Mouse (Mus musculus) adrenal gland, postnatal 14 days (tissue): ENCODE measurements around the gene Scn4a. TPM values are rescaled to one million over a fixed set of nuclear protein-coding genes. Genes with fewer than 3 reads are reported as not detected.
A peak's percentile ranks its signal among the peaks of the same experiment; 100 is the strongest.
"Not testable (repeated sequence)": the region's sequence is repeated elsewhere in the genome, so short reads cannot be mapped to it uniquely, and the experiment has no call there.

ENCODE experiments used
- DNase-seq: peaks from one replicate; pipeline ENCODE4 v3.0.0; 2021; ENCODE audit warnings: mixed read lengths
- total RNA-seq: library from RNA; stranded (reverse); gene quantifications from 2 replicates; pipeline ENCODE4 v1.2.3, GENCODE M21; 2021

Gene Scn4a
- total RNA-seq, 1 experiment from 2014 or later = 0.44 TPM

DNA sequence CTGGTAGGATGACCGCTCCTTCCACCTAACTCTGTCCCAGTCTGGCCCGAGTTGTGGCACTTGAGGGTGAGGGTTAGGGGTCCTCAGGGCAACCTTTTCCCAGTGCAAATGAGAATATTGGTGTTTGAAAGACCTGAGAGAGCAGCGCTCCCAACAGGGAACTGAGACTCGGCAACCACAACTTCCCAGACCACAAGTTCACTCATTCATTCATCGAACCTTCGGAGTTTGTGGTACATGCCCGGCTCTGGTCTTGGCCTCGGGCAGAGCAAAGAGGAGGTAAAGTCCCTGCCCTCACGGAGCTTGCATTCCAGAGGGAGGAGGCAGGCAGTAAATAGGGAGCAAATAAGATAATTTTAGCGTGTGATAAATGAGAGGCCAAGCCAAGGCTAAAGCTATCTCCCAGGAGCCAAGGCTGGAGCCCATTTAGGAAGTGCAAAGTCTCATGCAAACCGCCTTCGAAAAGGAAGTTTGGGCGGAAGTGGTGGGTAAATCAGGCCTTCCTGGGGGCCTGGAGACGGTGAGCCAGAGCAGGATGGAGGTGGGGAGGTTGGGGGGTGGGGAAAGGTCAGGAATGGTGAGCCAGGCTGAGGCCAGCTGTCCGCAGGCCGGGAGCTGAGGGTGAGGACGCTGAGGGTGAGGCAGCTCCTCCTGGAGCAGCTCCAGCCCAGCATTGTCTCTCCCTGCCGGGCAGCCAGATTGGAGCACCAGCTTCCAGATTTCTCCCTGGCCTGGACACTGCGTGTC is 2.5 kb upstream of the Scn4a start:
- DNase-seq = peak; percentile 62

DNA sequence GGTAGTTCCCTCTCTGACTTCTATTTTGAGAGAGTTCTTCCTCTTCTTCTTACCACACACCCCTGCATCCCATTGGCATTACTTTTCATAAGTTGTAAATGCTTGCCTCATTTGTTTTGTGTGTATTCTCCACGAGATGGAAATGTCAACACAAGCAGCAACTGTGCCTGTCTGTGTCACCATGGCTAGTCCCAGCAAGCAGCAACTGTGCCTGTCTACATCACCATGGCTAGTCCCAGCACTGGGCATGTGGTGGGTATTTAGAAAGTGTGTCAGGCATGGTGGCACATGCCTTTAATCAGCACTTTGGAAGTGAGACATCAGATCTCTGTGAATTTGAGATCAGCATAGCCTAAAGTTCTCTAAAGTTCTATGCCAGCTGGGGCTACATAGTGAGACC is 1.1 kb upstream of the Scn4a start:
- no peak for DNase-seq

DNA sequence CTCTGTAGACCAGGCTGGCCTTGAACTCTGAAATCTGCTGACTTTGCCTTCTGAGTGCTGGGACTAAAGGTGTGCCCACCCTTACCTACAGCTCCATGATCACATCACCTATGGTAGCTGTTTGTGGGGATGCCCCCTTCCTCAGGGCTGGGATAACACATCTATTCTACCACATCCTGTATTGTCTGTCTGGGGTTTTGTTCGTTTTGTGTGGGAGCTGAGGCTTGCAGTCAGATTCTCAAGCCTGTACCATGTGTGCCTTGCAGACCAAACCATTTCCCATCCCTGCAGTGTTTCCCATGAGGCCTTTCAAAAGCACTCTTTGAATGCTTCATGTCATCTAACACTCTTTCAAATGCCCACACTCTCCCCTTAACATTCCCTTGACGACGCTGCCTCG is 1.1 kb downstream of the Scn4a start:
- no peak for DNase-seq

DNA sequence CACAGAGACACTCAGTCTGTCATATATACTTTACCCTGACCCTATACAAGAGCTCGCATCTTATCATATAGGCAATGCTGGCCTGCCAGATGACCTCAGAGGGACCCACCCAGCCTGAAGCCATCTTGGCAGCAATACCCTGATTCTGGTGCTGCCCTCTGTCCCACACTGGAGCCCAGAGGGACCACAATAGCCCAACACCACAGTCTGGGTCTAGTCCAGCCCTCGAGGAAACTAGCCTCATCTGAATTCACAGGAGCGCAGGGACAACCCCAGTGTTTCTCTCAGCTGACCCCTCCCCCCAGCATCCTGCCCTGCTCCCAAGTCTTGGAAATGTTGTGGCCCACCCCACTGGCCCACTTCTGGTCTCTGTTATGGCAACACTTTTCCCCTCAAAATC is 1.8 kb downstream of the Scn4a start:
- no peak for DNase-seq

DNA sequence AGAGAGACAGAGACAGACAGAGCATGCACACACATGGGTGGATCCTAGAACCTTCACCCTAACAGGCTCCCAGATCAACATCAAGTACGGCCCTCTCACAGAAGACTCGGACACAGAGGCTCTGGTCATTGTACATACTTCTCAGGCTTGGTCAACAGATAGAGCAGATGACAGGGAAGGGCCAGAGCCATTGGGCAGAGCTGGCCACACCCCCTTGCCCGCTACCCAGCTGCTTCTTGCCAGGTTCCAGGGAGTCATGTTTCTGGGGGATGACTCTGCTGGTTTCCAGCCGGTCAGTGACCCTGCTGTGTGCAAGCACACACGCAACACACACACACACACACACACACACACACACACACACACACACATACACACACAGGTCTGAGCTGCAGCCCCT is 2.2 kb downstream of the Scn4a start:
- peak; percentile 66 for DNase-seq

DNA sequence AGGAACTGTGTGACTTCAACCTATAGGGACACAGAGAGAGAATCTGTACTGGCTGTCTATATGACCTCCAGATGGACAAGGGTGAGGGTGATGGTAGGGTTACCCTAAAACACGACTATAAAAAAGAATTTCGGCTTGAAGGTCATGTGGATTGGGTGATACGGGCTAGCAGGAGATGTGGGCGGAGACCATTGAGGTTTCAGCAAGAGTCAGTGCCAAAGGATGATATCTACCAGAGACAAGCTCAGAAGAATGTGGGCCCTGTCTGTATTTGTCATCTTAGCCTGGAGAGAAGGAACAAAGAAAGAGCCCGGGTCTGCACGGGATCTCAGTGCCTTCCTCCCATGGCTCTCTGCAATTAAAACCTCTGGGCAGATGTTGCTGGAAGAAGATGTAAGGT is 3.3 kb downstream of the Scn4a start:
- no peak for DNase-seq

DNA sequence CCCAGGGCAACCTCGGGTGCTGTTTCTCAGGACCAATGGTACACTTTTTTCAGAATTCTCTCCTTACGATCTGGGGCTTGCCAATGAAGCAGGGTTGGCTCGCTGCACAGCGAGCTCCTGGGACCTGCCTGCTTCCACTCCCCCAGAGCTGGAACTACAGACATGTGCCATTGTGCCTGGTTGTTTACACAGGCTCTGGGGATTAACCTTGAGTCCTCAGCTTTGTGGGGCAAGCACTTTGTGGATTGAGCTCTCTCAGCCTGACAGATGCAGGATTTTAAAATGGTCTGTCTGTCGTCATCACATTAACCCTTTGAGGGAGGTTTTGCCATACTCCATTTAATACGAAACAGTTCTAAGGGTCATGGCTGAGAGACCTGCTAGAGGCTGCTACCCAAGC is 8.2 kb downstream of the Scn4a start:
- DNase-seq = no peak

DNA sequence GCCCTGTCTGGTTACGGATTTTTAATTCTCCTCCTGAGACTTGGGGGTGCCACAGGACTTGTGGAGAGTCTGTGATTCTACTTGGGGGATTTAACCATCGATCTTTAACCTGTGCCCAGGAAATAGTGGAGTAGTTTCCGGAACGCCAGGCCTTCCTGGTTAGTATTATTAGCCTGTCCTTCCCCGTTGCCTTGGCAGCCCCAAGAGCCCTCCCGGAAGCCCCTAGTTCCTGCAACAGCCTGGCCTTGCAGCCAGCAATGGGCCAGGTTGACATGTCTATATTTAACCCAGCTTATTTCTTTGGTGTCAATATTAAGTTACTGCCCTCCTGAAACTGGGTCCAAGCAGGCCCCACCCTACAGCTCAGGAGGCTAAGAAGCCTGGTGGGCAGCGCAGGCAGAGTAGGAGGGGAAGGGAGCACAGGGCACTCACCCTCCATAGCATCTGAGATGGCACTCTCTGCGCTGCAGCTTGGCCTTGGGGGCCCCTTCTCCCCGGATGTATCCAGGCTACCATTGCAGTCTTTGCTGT is 12.0 kb downstream of the Scn4a start:
- DNase-seq = peak; percentile 53

DNA sequence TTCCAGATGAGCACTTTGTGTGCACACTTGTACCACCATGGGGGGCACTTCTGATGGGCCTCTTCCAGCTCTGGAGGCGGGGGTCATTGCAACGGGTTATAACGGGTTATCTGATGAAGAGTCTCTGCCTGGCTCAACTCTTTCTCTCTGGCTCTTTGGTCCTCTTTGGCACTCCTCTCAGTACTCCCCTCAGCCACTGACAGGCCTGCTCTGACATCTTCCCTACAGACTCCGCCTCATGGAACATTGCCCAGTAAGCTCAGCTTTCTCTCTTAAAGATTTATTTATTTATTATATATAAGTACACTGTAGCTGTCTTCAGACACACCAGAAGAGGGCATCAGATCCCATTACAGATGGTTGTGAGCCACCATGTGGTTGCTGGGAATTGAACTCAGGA is 13.8 kb downstream of the Scn4a start:
- DNase-seq = not testable (repeated sequence)

DNA sequence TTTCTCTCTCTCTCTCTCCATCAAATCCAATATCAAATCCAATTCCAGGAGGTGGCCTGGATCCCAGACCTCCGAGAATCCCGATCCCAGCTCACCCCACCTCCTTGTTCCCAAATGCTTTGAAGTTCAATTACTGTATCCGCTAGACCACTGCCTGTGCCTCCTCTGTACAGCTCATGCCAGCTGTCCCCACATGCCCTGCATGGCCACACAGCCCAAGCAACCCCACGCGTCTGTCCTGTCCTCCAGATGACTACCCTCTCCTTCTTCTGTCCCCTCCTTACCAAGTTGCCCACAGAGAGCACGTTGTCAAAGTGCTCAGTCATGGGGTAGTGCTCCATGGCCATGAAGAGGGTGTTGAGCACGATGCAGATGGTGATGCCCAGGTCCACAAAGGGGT is 14.2 kb downstream of the Scn4a start:
- DNase-seq = no peak

DNA sequence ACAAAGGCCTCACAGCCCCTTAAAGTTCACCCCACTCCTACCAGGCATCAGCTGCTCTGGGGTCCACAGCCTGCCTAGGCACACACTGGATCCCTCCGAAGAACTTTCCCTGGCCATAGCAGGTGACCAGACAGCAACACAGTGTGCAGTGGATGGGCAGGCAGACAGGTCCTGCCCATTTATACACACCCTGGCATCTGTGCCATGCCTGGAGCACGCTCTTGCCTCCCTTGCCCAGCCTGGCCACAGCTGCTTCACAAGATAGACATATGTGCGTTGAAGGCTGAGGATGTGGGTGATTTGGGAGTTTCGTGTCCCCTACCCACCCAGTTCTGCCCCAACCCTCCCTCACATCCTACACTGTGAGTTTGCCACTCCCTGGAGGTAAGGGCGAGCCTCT is 15.1 kb downstream of the Scn4a start:
- DNase-seq = no peak

DNA sequence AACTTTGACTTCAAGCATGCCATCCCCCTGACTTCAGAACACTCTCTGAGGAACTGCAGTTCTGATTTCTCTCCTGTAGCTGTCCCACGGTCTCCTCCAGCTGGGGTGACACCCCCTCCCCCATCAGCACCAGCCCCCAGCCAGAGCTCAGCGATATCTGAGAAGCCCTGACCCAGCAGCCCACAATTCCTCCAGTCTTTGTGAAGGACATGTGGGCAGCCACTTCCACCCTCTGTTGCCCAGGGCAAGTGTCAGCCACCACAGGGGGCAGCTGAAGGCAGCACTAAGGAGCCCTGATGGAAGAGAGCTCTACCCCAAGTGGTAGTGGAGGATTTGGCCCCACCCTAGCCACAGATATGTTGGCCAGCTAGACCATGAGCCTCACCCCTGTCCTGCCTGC is 19.0 kb downstream of the Scn4a start:
- no peak for DNase-seq

DNA sequence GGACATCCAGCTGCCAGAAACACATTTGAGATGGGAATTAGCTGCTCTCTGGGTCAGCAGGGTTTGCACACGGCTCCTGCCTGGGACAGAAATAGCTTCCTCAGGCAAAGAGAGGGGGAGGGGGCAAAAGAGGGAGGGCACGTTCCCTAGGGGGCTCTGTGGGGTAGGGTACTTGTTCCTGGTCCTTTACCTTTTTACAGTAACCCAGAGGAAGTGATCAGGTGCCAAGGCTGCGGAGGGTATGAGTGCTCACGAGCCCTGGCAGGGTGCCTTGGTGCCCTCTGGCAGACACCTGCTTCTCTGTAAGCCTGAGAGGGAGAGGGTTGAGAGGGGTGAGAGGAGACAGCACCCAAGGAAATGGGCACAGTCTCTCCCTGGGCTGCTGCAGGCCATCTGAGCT is 20.6 kb downstream of the Scn4a start:
- no peak for DNase-seq

DNA sequence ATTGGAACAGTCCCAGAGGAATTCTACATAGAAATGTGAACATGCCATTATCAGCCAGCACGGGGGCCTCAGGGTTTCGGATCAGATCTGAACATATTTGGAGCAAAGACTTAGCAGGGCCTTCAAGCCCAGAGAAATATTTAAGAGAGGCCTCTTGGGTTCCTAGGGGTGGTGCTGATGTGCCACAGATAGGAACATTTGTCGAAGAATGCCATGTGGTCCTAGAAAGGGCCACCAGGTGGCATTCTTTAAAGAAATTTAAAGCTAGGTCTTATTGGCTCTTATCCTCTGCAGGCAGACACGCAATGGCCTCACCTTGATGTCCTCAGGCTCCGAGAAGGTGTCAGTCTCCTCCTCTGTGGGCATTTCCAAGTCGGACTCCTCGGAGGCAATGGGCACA is 23.4 kb downstream of the Scn4a start:
- DNase-seq = peak; percentile 60

DNA sequence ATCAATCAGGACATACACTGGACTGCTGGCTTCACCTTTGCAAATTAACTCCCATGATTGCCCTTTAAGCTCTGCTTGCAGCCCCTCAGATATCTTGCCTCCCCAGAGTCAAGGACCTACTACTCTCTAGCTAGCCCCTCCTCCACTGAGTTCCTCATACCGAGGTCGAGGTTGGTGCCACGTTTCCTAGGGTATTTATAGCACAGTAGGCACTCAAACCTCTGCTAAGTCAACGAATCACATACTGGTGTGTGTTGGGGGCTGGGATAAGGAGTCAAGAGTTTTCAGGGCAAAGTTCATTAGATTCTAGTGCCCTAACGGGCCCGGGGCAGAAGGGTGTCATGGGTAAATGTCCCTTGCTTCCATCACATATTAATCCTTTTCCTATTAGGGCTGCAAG is 24.0 kb downstream of the Scn4a start:
- no peak for DNase-seq

DNA sequence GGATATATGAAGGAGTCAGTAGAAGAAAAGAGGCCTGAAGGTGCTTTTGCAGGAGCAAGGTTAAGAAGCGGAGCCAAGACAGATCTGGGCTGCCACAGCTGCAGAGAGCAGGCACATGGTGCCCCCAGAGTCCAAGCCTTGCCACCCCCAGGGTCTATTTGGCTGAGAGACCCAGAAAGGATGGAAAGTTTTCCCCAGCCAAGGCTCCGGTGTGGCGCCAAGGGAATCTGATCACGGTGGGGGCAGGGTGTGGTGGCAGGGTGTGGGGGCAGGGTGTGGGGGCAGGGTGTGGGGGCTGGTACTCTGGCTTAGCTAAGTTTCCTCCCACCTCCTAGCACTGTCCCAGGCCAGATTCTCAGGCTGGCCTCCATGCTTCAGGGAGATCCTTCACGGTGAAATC is 24.6 kb downstream of the Scn4a start:
- no peak for DNase-seq

DNA sequence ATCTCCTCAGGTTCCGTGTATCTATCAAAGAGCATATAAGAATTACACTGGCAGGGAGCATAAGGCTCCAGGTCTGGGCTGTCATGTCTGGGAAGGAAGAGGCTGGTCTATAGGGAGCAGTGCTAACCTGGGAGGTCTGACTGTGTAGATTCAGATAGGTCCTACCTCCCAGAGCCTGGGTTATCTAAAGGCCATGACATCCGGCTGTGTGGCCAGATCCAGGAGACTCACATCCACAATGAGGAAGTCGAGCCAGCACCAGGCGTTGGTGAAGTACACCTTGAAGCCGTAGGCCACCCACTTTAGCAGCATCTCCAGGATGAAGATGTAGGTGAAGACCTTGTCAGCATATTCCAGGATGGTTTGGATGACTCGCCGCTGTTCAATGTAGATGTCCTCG is 26.6 kb downstream of the Scn4a start:
- no peak for DNase-seq

DNA sequence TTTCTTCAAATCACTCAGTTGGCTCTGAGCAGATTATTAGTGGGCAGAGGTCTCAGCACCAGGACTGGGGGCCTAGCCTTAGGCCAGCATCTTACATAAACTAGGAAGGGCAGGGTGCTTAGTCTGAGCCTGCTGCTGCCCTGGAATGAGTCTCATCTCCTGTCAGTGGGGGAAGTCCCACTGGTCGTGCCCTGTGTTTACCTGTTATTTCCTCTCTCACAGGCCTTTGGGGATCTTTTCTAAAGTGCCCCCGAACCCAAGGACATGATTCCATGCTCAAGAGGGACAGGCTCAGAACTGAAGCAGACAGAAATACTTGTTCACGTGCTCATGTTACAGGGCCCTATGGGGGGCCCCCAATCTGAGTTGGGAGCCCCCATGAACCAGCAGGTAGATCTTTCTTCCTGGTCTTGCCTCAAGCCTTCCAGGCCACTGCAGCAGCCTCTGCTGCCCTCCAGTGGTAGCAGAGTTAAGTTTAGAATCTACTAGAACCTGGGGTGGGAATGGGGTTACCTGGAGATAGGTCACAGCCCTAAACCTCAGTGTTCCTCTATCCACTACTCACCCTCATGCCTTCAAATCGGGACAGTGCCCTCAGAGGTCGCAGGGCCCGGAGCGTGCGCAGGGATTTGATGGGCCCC is 27.4 kb downstream of the Scn4a start:
- DNase-seq = peak; percentile 76

DNA sequence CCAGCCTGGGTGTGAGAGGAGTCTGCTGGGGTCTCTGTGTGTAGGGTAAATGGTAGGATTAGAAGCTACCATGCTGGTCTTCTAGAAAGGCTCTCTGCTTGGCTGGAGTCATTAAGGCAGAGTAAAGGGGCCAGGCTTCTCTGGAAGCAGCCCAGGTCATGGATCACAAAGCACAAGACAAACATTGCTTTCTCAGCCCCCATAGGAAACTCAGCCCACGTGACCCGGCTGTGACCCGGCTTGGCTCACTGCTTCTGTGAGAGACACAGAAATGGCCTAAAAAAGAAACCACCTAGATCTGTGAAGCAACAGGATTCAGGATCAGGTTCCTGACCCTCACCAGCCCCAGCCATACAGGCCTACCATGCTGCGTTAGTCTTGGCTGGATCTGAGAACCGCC is 28.2 kb downstream of the Scn4a start:
- no peak for DNase-seq

DNA sequence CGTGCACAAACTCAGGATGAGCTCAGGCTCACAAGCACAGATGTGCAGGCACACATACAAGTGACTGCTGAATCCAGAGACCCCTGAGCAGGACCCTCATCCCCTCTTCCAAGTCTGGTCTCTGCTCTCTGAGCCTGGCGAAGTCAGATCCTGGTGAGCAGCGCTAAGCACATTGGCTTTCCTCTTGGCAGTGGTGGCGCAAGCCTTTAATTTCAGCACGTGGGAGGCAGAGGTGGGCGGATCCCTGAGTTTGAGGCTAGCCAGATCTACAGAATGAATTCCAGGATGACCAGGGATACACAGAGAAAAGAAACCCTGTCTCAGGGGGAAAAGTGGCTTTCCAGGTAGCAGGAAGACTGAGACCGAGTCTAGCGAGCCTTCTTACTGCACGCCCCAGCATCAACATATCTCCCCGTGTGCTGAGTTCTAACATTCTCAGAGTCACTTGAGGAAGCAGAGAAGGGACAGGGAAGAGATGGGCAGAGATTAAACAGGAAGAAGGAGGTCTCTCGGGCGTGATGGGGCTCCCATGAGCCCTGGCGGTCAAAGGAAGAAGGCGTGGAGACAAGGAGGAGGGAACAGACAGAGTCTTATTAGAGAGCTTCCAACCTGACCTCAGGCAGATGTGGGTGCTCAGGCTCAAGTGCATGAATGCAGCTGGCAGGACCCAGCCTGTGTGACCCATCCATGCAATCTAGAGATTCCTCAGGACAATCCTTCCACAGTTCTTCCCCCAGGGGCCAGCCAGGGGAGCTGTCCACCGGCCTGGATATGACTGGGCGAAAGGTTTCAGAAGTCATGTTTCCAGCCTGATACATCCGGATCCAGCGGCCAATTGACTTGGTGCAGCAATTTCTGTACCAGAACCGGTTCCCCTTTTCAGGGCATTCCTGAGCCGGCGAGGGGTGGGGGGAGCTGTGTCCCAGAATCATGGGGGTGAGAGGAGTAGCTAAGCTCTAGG is 34.4 kb downstream of the Scn4a start:
- no peak for DNase-seq

DNA sequence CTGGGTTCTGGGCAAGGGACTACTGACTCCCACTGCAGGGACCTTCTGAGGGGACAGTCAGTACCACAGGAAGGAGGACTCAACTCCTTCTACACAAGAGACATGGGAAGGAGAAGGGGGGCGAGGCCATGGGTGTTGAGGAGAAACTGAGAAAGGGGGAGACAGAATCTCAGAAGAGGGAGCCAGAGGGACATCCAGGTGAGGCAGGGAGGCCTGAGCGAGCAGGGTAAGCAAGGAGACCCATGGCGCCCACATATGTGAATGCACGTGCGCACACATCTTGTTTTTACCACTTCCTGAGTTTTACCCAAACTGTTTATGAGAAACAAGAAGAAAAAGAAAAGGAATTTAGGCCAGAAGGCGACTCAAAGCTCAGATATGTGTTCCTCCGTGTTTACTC is 35.3 kb downstream of the Scn4a start:
- no peak for DNase-seq

DNA sequence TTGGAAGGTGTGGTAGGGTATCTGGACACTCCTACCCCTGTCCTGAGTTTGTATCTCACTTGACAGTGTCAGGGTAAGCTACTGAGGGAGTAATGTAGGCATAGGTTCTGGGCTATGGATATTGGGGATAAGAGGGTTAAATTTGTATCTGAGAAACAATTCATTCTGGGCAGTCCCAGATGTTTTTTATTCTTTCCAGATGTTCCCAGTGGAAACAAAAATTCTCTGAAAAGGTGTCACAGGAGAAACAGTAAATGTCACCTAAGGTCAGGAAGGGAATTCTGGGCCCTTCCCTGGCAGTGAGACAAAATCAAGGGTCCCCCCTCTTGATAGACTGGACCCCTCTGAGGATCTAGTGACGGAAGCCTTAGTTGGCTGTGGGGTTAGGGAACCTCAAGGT is 36.7 kb downstream of the Scn4a start:
- no peak for DNase-seq

DNA sequence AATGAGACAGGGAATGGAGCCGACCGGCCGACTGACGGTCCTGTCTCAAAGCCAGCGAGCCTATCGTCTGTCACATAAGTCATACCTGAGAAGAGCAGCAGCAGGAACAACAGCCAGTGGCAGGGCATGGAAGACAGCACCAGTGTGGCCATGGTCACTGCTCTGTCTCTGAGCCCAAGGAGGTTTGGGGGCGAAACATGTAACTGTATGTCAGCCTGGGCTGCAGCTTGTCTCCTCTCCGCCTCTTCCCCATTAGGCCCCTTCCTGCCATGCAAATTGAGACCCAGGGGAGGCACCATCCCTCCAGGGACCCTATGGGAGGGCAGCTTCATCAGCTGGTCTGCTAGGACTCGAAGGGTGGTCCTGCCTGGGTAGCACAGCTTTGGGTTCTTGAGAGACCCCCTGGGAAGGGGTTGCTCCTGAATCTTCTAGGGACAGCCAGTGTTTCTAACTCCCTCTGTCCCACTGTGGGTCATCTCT is 38.7 kb downstream of the Scn4a start, which contains the start of gene Cd79b:
Gene Cd79b (minus strand): TSS at position 430 of the 480 bp plus-strand sequence.
- DNase-seq = no peak
